Mouse (Mus musculus) olfactory bulb, adult 2 months (tissue): ENCODE data around the gene Tex28. TPM values are rescaled to one million over a fixed set of nuclear protein-coding genes. Genes with fewer than 3 reads are reported as not detected.

Source experiments
- H3K27ac ChIP-seq: fragments of 200-500 bp; 2 replicates; pipeline ENCODE4 v1.5.1; 2012; ENCODE audit warnings: low read depth, low read length; ENCODE audit not compliant: insufficient read depth
- H3K4me1 ChIP-seq: fragments of 200-500 bp; 2 replicates; pipeline ENCODE4 v1.6.1; 2012; ENCODE audit warnings: low read length; ENCODE audit not compliant: control insufficient read depth, insufficient read depth
- H3K4me3 ChIP-seq: fragments of 200-500 bp; 2 replicates; pipeline ENCODE4 v1.5.1; 2012; ENCODE audit warnings: mild to moderate bottlenecking, low read depth, low read length, moderate library complexity; ENCODE audit not compliant: insufficient read depth
- CTCF ChIP-seq: fragments of 200-500 bp; IDR thresholded peaks from 2 replicates; pipeline ENCODE4 v1.5.1; 2012; ENCODE audit warnings: low read depth, mild to moderate bottlenecking, low read length, moderate library complexity; ENCODE audit not compliant: insufficient read depth
- POLR2A ChIP-seq: fragments of 200-500 bp; IDR thresholded peaks from 2 replicates; pipeline ENCODE4 v1.6.1; 2012; ENCODE audit warnings: mild to moderate bottlenecking, low read depth, low read length, moderate library complexity; ENCODE audit not compliant: insufficient read depth
- WGBS: fragments of 180-500 bp; shearing (Covaris S2); methylation state at CpG from one replicate; pipeline ENCODE4 v1.1.7; 2018; 5-methylcytosine and 5-hydroxymethylcytosine counted together
- polyA plus RNA-seq: library from polyadenylated mRNA; stranded (reverse); fragments of >200 nt; gene quantifications from 2 replicates; pipeline ENCODE4 v1.2.4, GENCODE M21; 2012; ENCODE audit warnings: low replicate concordance; ENCODE audit not compliant: missing spikeins, insufficient read depth, insufficient read length

Gene Tex28
- polyA plus RNA-seq, 1 experiment: not detected

- TF ChIP-seq POLR2A (no peak), CTCF (no peak)
- no peak overlapping the region for H3K27ac ChIP-seq
- no peak overlapping the region for H3K4me3 ChIP-seq
- WGBS: 28% methylated on average over 4 of the region's 4 CpGs
- no peaks in the 10 kb centered on the region; the same call in 1 of the 2 replicates for H3K4me1 ChIP-seq
These were observed 64.0 kb downstream of the Tex28 start for GRCm38 (mm10) chrX:74103457-74104188.

Other genes starting within 250 kb of the Tex28 start
- gene Arhgap4, start 246.0 kb downstream of the Tex28 start, polyA plus RNA-seq: not detected in 2 replicates
- gene Naa10, start 245.9 kb downstream of the Tex28 start, polyA plus RNA-seq: not detected in 2 replicates
- not detected in 2 replicates for gene Renbp, start 237.0 kb downstream of the Tex28 start, polyA plus RNA-seq
- 99.2 and 394 TPM in 2 replicates for gene Hcfc1, start 201.5 kb downstream of the Tex28 start, polyA plus RNA-seq
- gene Irak1, start 143.9 kb downstream of the Tex28 start, polyA plus RNA-seq: not detected in 2 replicates
- not detected in 2 replicates for gene Opn1mw, start 40.4 kb downstream of the Tex28 start, polyA plus RNA-seq
- not detected in 2 replicates for gene Mecp2, start 32.5 kb downstream of the Tex28 start, polyA plus RNA-seq
- not detected in 2 replicates for gene Tktl1, start 9.4 kb upstream of the Tex28 start, polyA plus RNA-seq
- 372 TPM in 1 of 2 replicates, not detected in the other for gene Flna, start 82.0 kb upstream of the Tex28 start, polyA plus RNA-seq
- gene Emd, start 86.8 kb upstream of the Tex28 start, polyA plus RNA-seq: not detected in 2 replicates
- not detected in 2 replicates for gene Rpl10, start 103.0 kb upstream of the Tex28 start, polyA plus RNA-seq
- gene Taz, start 114.1 kb upstream of the Tex28 start, polyA plus RNA-seq: not detected in 2 replicates
- not detected in 2 replicates for gene Dnase1l1, start 114.5 kb upstream of the Tex28 start, polyA plus RNA-seq
- gene Atp6ap1, start 129.3 kb upstream of the Tex28 start, polyA plus RNA-seq: 501 and 1,287 TPM in 2 replicates
- gene Gdi1, start 137.2 kb upstream of the Tex28 start, polyA plus RNA-seq: 513 and 810 TPM in 2 replicates
- 224 TPM in 1 of 2 replicates, not detected in the other for gene Fam50a, start 145.2 kb upstream of the Tex28 start, polyA plus RNA-seq
- gene Plxna3, start 161.2 kb upstream of the Tex28 start, polyA plus RNA-seq: not detected in 2 replicates
- not detected in 2 replicates for gene Lage3, start 185.8 kb upstream of the Tex28 start, polyA plus RNA-seq
- not detected in 2 replicates for gene Ubl4a, start 205.4 kb upstream of the Tex28 start, polyA plus RNA-seq
- not detected in 2 replicates for gene Slc10a3, start 205.5 kb upstream of the Tex28 start, polyA plus RNA-seq
- not detected in 2 replicates for gene Fam3a, start 225.4 kb upstream of the Tex28 start, polyA plus RNA-seq
- gene Ikbkg, start 225.5 kb upstream of the Tex28 start, polyA plus RNA-seq: not detected in 2 replicates